Mouse (Mus musculus) inflammation-experienced regulatory T-cells, adult 6 months (primary cell): ENCODE measurements around the gene Rgl2. TPM values are rescaled to one million over a fixed set of nuclear protein-coding genes. Genes with fewer than 3 reads are reported as not detected.
A peak's percentile ranks its signal among the peaks of the same experiment; 100 is the strongest.

Source experiments
- ATAC-seq: one replicate; pipeline ENCODE4 v1.8.0; 2017
- polyA plus RNA-seq, 3 experiments: library from polyadenylated mRNA; unstranded; fragments of 100-300 nt; shearing (Covaris generic); gene quantifications; one replicate each; pipeline ENCODE4 v1.2.1; 2017

Rgl2 gene
- polyA plus RNA-seq, 3 experiments from 2014 or later, result 14.3 to 37.4 (median 31.7) TPM

DNA sequence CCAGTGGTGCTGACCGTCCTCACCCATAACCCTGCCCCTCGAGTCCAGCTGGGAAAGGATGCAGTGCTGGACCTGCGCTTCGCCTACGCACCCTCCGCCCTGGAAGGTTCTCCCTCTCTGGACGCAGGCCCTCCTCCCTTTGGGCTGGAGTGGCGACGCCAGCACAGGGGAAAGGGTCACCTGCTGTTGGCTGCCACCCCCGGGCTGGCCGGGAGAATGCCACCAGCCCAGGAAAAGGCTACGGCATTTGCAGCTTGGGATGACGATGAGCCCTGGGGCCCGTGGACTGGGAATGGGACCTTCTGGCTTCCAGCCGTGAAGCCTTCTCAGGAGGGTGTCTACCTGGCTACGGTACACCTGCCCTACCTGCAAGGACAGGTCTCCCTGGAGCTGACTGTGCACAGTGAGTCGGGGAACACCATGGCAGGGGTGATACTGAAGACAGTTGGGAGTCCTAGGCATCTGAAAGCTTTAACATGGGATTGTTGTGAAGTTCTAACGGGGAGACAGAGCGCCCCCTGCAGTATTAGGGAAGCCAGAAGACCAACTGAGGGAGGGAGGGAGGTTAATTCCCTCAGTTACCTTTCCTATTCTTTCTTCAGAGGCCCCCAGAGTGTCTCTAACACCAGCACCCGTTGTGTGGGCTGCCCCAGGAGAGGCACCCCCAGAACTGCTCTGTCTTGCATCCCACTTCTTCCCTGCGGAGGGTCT is 3.8 kb upstream of the Rgl2 start:
- ATAC-seq, result no peak

- ATAC-seq, result no peak
Observed at GRCm38 (mm10) chr17:33926207-33926932, 3.0 kb upstream of the Rgl2 start.

GRCm38 (mm10) chr17:33928251-33928947 is 944 bp upstream of the Rgl2 start:
- no peak for ATAC-seq

- ATAC-seq, result peak; percentile 30
Observed at GRCm38 (mm10) chr17:33930280-33931158, 1.2 kb downstream of the Rgl2 start.

DNA sequence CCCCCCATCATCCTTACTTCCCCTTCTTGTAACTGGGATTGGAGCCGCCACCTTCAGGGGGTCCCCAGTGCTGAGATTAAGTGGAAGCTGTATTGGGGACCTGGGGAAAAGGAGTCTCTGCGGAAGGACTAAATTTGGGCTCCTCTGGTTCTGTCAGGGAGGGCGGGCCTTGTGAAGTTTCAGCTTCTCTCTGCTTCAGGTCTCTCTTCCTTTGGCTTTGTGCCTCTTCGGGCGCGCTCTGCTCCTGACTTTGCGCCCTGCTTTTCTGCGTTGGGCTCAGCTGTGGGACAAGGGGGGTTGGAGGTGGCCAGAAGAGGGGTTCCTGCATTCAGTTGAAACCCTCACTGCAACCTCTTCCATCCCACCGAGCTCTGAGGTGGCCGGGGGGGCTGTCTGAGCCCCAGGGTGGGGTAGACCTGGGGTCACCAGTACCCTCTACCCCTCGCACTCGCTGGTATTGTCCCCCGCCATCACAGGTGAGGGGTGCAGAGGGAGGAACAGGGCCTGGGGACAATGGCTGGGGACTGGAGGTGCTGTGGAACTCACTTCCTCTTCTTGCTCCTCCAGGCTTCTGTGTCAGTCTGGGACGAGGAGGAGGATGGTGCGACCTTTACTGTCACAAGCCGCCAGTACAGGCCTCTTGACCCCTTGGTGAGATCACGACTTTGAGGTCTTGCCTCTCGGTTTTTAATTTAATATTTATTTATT is 2.0 kb downstream of the Rgl2 start:
- ATAC-seq, result peak; percentile 47

- ATAC-seq, result no peak
Observed at GRCm38 (mm10) chr17:33931947-33932346, 2.6 kb downstream of the Rgl2 start.

DNA sequence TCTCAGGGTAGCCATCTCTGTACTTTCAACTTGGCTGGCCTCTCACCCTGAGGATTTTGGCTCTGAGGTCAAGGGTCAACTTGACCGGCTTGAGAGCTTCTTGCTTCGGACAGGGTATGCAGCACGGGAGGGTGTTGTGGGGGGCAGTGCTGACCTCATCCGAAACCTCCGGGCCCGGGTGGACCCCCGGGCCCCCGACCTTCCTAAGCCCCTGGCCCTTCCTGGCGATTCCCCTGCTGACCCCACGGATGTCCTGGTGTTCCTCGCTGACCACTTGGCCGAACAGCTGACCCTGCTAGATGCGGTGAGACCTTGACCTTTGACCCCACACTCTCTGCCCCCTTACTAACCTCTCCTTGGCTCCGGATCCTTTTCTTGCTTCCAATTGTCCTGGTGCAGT is 3.1 kb downstream of the Rgl2 start:
- no peak for ATAC-seq

- no peak for ATAC-seq
Observed at GRCm38 (mm10) chr17:33932970-33933369, 3.6 kb downstream of the Rgl2 start.

DNA sequence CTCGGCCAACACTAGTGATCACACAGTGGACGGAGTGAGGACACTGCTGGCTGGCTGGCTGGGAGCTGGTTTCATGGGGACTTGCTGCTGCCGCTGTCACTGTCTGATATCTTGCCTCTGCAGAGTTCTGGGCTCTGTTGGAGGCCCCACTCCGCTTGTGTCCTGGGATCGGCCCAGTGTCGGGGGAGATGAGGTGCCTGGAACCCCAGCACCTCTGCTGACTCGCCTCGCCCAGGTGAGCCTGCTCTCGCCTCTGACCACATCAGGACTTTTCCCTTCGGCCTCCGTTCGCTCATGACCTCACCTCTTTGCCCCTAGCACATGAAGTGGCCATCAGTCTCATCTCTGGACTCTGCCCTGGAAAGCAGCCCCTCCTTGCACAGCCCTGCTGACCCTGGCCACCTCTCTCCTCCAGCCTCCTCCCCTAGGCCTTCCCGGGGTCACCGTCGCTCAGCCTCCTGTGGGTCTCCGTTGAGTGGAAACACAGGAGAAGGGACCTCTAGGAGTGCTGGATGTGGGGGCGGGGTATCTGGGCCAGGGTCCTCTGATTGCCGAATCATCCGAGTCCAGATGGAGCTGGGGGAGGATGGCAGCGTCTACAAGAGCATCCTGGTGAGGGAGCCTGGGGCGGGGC is 6.2 kb downstream of the Rgl2 start:
- ATAC-seq, result no peak

DNA sequence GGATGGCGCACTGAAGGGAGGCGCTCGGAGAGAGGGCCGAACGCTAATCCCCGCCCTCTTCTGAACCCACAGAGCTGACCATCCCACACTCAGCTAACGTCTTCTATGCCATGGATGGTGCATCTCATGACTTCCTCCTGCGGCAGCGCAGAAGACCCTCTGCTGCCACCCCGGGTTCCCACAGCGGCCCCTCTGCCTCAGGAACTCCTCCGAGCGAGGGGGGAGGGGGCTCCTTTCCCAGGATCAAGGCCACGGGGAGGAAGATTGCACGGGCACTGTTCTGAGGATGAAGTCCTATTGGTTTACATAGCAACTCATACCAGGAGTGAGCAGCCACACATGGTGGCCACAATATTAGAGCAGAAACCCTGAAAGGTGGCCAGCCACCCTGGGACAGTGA is 7.7 kb downstream of the Rgl2 start:
- ATAC-seq, result no peak

GRCm38 (mm10) chr17:33938783-33939182 is 9.4 kb downstream of the Rgl2 start:
- no peak for ATAC-seq

GRCm38 (mm10) chr17:33940206-33940805 is 11.0 kb downstream of the Rgl2 start, which contains the start of the genes Pfdn6 and Wdr46:
Gene Pfdn6, minus strand, starts transcription at chr17:33940343.
Gene Wdr46, plus strand, starts transcription at chr17:33940660.
- ATAC-seq, result peak; percentile 96

DNA sequence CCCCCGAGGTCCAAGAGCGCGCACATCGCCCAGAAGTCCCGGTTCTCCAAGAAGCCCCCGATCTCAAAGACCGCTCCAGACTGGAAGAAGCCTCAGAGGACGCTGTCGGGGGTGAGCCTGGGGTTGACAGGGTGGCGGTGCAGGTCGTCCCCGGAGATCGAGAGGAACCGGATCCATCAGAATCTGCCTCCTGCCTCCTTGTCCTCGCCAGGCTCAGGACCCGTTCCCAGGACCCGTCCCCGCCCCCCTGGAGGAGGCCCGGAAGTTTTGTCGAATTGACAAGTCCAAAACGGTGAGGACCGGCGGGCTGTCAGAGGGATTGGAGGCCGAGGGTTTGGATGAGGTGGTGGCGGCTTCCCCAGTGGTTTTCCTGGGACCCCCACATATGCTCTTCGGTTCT is 11.6 kb downstream of the Rgl2 start:
- no peak for ATAC-seq

DNA sequence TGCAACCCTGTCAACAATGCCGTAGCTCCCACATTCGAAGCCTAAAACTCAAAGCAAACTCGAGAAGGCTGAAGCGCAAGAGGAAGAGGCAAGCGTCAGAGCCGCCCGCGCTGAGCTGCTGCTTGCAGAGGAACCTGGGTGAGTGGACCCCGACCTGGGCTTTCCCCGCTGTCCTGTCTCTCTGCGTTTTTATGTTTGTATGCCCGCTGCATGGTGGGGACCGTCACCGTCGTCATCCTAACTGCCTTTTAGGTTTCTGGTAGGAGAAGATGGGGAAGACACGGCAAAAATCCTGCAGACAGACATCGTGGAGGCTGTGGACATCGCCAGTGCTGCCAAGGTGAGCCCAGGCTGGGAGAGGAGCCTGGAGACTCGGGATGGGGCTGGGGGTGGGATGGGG is 12.0 kb downstream of the Rgl2 start:
- ATAC-seq, result no peak

DNA sequence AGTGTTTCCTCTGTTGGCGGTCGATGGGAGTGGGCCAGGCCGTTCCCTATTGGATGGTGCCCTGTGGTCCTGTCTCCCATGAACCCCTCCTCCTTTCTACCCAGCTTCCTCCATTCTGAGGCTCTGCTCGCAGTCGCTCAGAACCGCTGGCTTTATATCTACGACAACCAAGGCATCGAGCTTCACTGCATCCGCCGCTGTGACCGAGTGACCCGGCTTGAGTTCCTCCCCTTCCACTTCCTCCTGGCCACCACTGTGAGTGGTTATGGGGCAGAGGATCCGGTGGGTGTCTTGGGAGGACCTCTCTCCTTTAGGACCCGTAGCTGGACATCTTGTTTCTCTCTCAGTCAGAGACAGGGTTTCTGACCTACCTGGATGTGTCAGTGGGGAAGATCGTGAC is 14.1 kb downstream of the Rgl2 start:
- no peak for ATAC-seq

DNA sequence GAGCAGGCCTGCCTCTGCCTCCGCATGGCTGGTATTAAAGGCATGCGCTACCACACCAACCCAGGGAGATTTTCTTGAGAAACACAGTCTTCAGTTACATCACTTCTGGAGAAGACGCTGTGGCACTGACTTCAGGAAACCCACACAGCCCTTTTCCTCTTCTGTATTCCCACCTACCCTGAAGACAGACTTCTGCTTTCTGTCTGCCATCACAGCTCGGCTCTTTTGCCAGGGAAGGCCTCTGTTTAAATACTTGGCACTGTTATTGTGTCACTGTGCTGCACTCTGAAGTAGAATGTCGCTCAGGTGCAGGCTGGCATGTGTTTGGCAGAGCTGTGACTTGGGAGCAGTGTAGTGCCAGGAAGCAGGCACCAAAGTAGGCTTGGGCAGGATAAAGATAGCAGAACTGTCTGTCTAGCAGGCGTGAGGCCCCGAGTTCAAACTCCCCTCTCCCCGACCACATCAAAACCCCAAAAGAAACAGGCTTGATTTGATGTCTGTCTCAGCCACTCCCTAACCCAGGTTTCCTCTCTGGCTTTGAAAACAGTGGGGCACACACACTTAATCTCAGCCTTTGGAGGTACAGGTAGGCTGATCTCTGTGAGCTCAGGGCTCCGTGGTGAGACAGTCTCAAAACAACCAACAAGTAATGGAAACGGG is 18.2 kb downstream of the Rgl2 start:
- peak; percentile 40 for ATAC-seq

- no peak for ATAC-seq
Observed at GRCm38 (mm10) chr17:33948090-33948904, 19.0 kb downstream of the Rgl2 start.

DNA sequence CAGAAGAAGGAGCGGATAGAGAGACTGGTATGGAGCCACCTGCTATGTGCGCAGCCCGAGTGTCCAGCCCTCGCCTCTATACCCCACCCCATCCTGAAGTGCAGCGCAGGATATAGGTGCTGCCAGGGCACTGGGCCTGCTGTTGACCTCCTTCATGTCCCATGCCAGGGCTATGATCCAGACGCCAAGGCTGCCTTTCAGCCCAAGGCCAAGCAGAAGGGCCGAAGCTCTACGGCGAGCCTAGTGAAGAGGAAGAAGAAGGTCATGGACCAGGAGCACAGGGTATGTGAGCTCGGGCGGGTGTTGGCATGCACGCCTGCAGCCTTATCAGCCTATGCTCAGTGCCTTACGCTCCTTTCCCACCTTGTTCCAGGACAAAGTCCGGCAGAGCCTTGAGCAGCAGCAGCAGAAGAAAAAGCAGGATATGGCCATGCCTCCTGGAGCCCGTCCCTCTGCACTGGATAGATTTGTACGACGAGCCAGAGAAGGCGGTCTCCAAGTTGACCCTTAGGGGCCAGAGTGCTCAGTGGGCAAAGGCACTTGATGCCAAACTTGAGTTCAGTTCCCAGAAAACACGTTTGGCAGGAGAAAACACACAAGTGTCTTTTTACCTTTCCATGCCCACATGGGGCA is 19.7 kb downstream of the Rgl2 start:
- ATAC-seq, result no peak

DNA sequence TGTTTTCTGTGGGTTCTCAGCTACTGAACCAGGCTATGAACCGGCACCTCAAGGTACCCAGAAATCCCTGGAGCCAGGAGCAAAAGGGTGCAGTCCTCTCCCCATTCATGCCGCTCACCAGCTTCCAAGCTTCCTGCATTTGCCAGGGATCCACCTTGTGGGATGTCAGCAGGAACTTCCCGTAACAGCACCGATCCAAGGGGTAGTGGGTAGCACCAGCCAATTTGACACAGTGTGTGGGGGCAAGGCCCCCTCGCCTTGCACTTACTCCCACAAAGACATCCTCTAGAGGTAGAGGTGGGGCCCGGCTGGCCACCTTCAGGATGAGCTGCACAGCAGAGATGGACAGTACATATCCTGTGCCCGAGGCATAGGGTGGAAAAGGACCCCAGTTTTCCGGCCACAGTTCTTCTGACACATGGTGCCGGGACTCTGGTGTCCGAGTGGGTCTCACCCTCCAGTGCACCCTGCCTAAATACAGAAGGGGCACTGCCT is 20.8 kb downstream of the Rgl2 start:
- no peak for ATAC-seq
